Mouse (Mus musculus): ENCODE measurements at regions not wholly inside any gene's neighbourhood (a gene's known extent, or its start where the extent isn't known, plus 50 kb on each side); places are given as distances from the start of the nearest gene placed in this dataset.
A peak's percentile ranks its signal among the peaks of the same experiment; 100 is the strongest.

DNA sequence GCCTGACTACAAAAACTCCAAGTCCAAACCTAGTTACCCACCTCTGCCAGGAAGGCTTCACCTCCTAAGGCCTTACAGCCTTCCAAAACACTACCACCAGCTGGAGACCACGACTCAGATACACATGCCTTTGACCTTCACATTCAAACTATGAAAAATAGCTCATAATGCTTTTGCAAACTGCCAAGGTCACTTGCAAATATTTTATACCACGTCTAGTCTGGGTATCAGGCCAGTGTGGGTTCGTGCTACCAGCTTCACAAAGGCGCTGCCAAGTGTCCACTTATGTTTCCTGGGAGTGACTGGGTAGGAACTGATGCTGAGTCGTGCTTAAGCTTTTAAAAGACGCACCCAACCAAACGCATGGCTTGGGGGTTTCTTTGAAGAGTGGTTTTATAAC is 69.5 kb upstream of the Zfp637 start:
- no peak overlapping the region for H3K9ac ChIP-seq (replicated peaks; ENCODE audit: low read length)
- WGBS = 84% methylated on average over 7 of the region's 7 CpGs
- H3K9me3 ChIP-seq (ENCODE audit: low read length) = no peaks in the 10 kb centered on the region
- no peaks in the 10 kb centered on the region for H3K4me1 ChIP-seq (ENCODE audit: insufficient read depth, low read length)
- no peak overlapping the region for H3K4me3 ChIP-seq (ENCODE audit: low read length)
- H3K27ac ChIP-seq (ENCODE audit: low read length) = no peak overlapping the region
- no peak overlapping the region for H3K4me2 ChIP-seq (replicated peaks; ENCODE audit: low read depth, low read length)
- no peaks in the 10 kb centered on the region for H3K27me3 ChIP-seq (ENCODE audit: insufficient read depth, low read length)
- no peaks in the 10 kb centered on the region for H3K36me3 ChIP-seq (ENCODE audit: insufficient read depth, low read length)
- ATAC-seq (ENCODE audit: low FRiP score, low TSS enrichment) = no peak

DNA sequence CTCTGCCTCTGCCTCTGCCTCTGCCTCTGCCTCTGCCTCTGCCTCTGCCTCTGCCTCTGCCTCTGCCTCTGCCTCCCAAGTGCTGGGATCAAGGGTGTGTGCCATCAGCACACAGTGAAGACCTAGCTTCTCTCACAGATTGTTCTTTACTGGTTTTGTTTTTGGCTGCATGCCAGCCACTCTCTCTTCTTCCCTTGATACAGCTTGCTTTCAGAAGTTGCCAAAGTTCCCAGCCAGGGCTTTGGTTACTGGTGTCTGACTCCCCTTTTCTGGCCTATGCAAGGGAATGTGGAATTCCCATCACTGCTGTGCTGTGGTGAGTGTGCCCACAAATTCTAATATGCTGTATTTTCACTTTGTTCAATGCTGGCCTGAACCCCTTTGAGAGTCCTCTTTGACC is 68.6 kb upstream of the Zfp637 start:
- no peak for ATAC-seq (ENCODE audit: low FRiP score, low TSS enrichment)
- H3K4me2 ChIP-seq (replicated peaks; ENCODE audit: low read depth, low read length) = no peak overlapping the region
- no peak overlapping the region for H3K4me3 ChIP-seq (ENCODE audit: low read length)
- H3K27ac ChIP-seq (ENCODE audit: low read length) = no peak overlapping the region
- H3K9ac ChIP-seq (replicated peaks; ENCODE audit: low read length) = no peak overlapping the region
- 0 out of 2 replicates have a peak, but pooled peaks cover 5% of the 10 kb centered on the region for H3K4me1 ChIP-seq (ENCODE audit: insufficient read depth, low read length)
- no peaks in the 10 kb centered on the region for H3K27me3 ChIP-seq (ENCODE audit: insufficient read depth, low read length)
- H3K9me3 ChIP-seq (ENCODE audit: low read length) = no peaks in the 10 kb centered on the region
- no peaks in the 10 kb centered on the region for H3K36me3 ChIP-seq (ENCODE audit: insufficient read depth, low read length)

DNA sequence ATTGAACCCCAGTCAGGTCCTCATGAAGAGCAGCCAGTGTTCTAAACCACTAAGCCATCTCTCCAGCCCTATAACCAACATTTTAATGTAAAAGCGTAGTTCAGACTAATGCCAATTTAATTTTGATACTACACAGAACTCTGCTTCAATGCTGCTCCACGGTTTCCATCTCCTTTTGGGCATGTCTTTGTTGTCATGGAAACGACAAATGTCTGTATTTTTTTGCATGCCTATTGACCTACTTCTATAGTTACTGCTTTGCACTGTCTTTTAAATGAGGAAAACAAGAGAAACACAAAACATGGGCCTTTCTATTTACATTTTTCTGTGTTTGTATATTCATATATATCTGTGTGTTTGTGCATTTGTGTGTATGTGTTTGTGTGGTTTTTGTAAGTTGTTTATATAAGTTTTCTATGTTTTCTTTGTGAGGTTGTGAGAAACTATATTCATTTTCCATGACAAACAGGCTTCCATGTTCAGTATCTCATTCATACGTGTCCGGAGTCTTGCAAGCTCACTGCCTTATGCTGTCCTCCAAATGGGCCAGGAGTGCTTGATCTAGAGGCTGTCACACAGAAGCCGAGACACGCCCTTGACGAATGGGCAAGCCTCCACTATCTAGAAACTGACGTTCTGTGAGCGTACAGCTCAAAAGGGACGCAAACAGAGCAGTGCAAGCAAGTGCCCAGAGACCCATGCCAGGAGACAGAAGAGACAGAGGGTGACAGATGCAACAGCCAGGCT is 65.5 kb upstream of the Zfp637 start:
- H3K4me1 ChIP-seq (ENCODE audit: insufficient read depth, low read length) = 0 out of 2 replicates have a peak, but pooled peaks cover 5% of the 10 kb centered on the region
- H3K4me3 ChIP-seq (ENCODE audit: low read length) = no peak overlapping the region
- WGBS = 79% methylated on average over 11 of the region's 11 CpGs
- ATAC-seq (ENCODE audit: low FRiP score, low TSS enrichment) = no peak
- no peak overlapping the region for H3K4me2 ChIP-seq (replicated peaks; ENCODE audit: low read depth, low read length)
- H3K9ac ChIP-seq (replicated peaks; ENCODE audit: low read length) = no peak overlapping the region
- H3K27me3 ChIP-seq (ENCODE audit: insufficient read depth, low read length) = no peaks in the 10 kb centered on the region
- H3K36me3 ChIP-seq (ENCODE audit: insufficient read depth, low read length) = no peaks in the 10 kb centered on the region
- no peak overlapping the region for H3K27ac ChIP-seq (ENCODE audit: low read length)
- H3K9me3 ChIP-seq (ENCODE audit: low read length) = no peaks in the 10 kb centered on the region

DNA sequence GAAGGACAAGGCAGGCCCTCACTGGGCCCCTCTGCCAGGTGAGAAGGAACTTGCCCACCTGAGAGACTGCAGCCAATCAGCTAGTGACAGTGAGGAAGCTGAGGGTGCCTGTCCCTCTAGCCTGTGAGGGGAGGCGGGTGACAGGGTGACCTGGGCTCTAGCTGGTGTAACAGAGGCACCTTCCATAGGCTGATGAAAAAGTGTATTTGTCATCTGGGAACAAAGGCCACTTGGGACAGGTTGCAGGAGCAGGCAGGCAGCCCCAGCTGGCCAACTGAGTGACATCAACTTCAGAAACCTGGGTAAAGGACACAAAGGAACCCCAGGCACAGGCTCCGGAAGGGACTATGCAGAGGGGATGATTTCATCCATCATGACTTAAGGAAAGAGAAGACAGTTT is 63.0 kb upstream of the Zfp637 start:
- H3K27me3 ChIP-seq (ENCODE audit: insufficient read depth, low read length) = no peaks in the 10 kb centered on the region
- 0 out of 2 replicates have a peak, but pooled peaks have one; percentile 27 for ATAC-seq (ENCODE audit: low FRiP score, low TSS enrichment)
- WGBS = 65% methylated on average over 2 of the region's 2 CpGs
- no peaks in the 10 kb centered on the region for H3K9me3 ChIP-seq (ENCODE audit: low read length)
- no peak overlapping the region for H3K9ac ChIP-seq (replicated peaks; ENCODE audit: low read length)
- H3K4me2 ChIP-seq (replicated peaks; ENCODE audit: low read depth, low read length) = no peak overlapping the region
- no peaks in the 10 kb centered on the region for H3K36me3 ChIP-seq (ENCODE audit: insufficient read depth, low read length)
- H3K4me1 ChIP-seq (ENCODE audit: insufficient read depth, low read length) = 0 out of 2 replicates have a peak, but pooled peaks cover 5% of the 10 kb centered on the region
- 0 out of 2 replicates have a peak overlapping the region, but pooled peaks have one; percentile 44 for H3K27ac ChIP-seq (ENCODE audit: low read length)
- no peak overlapping the region for H3K4me3 ChIP-seq (ENCODE audit: low read length)

DNA sequence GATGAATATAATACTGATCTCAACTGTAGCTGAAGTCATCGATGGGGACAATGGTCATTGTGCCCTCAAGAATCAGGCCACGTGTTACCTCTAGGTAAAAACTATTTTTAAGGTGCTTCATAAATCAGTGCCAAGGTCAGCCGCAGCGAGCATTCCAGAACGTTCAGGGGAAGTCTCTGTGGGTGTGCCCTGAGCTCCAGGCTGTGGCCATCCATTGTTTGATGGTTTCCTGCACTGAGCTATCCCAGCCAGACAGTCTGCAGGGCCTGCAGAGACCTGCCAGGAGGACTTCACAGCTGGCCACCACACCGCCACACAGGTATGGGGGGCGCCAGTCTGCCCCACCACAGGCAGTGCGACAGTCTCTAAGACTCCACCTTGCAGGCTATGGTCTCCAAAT is 62.5 kb upstream of the Zfp637 start:
- Histone ChIP-seq H3K4me1 (ENCODE audit: insufficient read depth, low read length) (0 out of 2 replicates have a peak, but pooled peaks cover 5% of the 10 kb centered on the region), H3K9me3 (ENCODE audit: low read length) (no peaks in the 10 kb centered on the region), H3K4me2 (replicated peaks; ENCODE audit: low read depth, low read length) (no peak overlapping the region), H3K36me3 (ENCODE audit: insufficient read depth, low read length) (no peaks in the 10 kb centered on the region), H3K27ac (ENCODE audit: low read length) (no peak overlapping the region), H3K27me3 (ENCODE audit: insufficient read depth, low read length) (no peaks in the 10 kb centered on the region), H3K9ac (replicated peaks; ENCODE audit: low read length) (no peak overlapping the region), H3K4me3 (ENCODE audit: low read length) (no peak overlapping the region)
- WGBS = 57% methylated on average over 8 of the region's 8 CpGs
- peak; percentile 77 for ATAC-seq (ENCODE audit: low FRiP score, low TSS enrichment)

DNA sequence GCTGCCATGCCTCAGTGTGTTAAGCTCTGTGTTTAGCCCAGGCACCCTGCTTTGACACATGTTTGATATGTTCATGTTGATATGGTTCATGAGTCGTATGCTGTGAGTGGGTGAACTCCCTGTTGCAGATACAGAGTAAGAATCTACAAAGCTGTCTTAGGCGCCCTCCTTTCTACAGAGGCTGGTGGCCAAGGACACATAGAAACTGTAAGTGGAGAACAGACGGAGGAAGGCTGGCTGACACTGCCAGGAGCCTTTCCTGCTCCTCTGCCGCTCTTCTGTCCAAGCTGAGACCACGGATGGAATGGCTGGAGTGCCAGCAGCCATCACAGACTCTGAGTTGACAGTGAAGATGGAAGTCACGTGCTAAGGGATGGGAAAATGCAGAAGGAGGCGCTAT is 62.0 kb upstream of the Zfp637 start:
- H3K4me2 ChIP-seq (replicated peaks; ENCODE audit: low read depth, low read length) = no peak overlapping the region
- no peak overlapping the region for H3K4me3 ChIP-seq (ENCODE audit: low read length)
- WGBS = 85% methylated on average over 7 of the region's 7 CpGs
- H3K4me1 ChIP-seq (ENCODE audit: insufficient read depth, low read length) = 0 out of 2 replicates have a peak, but pooled peaks cover 5% of the 10 kb centered on the region
- H3K9me3 ChIP-seq (ENCODE audit: low read length) = no peaks in the 10 kb centered on the region
- H3K36me3 ChIP-seq (ENCODE audit: insufficient read depth, low read length) = no peaks in the 10 kb centered on the region
- no peak overlapping the region for H3K27ac ChIP-seq (ENCODE audit: low read length)
- no peaks in the 10 kb centered on the region for H3K27me3 ChIP-seq (ENCODE audit: insufficient read depth, low read length)
- no peak overlapping the region for H3K9ac ChIP-seq (replicated peaks; ENCODE audit: low read length)
- no peak for ATAC-seq (ENCODE audit: low FRiP score, low TSS enrichment)

DNA sequence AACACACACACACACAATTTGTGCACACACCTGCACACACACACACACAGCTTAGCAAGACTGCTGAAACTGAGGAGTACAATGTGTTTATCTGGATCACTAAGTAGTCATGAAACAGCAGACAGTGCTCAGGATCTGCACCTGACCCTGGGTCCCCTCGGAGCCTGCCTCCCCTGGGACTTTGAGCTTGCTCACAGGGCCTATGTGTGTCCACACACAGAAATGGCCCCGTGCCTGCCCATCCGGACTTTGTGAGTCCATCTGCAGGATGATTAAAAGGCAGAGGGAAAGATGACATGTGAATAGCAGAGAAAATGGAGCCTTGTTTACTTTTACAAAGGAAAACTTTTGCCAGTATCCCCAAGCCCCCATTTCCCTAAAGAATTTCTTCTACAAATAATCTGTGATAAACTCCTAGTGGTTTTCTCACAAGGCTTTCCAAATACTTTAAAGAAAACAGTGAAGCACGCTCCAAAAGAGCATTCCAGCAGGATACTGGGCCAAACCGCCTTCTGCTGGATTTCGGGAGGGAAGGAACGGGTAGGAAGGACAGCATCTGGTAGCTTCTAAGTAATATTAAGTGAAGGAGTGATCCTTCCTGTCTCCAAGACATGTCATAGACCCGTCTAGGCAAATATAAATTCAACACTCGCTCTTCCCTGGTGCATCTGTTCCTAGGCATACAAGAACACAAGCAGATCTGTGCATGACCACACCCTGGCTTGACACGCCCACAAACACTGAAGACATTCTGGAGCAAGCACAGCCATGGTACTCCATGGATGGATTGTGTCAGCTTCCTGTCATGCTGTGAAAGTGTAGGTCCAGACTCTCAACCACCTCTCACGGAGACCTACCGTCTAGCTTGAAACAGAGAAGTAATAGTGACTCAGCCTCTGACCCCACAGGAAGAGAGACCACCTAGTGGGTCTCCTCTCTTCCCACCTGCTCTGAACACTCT is 52.1 kb upstream of the Zfp637 start:
- no peaks in the 10 kb centered on the region for H3K9me3 ChIP-seq (ENCODE audit: low read length)
- 66% methylated on average over 12 of the region's 12 CpGs for whole genome bisulfite sequencing
- no peak for ATAC-seq (ENCODE audit: low FRiP score, low TSS enrichment)
- no peak overlapping the region for H3K27ac ChIP-seq (ENCODE audit: low read length)
- no peak overlapping the region for H3K9ac ChIP-seq (replicated peaks; ENCODE audit: low read length)
- H3K4me2 ChIP-seq (replicated peaks; ENCODE audit: low read depth, low read length) = no peak overlapping the region
- H3K27me3 ChIP-seq (ENCODE audit: insufficient read depth, low read length) = no peaks in the 10 kb centered on the region
- no peaks in the 10 kb centered on the region for H3K36me3 ChIP-seq (ENCODE audit: insufficient read depth, low read length)
- no peak overlapping the region for H3K4me3 ChIP-seq (ENCODE audit: low read length)
- H3K4me1 ChIP-seq (ENCODE audit: insufficient read depth, low read length) = no peaks in the 10 kb centered on the region

DNA sequence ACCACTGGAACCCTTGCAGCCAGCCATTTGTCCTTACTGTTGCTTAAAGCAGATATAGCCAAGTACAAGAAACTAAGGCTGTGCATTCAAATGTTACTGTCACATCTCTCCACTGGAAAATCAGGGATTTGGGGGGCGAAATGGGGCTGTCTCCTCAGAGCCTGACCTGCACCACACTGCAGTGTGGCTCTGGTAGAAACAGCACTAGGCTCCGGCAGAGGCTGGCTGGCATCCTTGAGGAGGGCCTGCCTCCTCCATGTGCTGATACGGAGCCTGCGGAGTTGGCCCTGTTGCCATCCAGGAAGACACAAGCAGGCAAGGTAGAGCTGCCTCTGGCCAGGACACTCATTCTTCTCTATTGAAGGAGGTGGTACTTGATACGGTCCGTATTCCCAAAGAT is 50.4 kb upstream of the Zfp637 start:
- Histone ChIP-seq H3K9me3 (ENCODE audit: low read length) (no peaks in the 10 kb centered on the region), H3K4me2 (replicated peaks; ENCODE audit: low read depth, low read length) (no peak overlapping the region), H3K27ac (ENCODE audit: low read length) (no peak overlapping the region), H3K4me3 (ENCODE audit: low read length) (no peak overlapping the region), H3K9ac (replicated peaks; ENCODE audit: low read length) (no peak overlapping the region), H3K27me3 (ENCODE audit: insufficient read depth, low read length) (no peaks in the 10 kb centered on the region), H3K36me3 (ENCODE audit: insufficient read depth, low read length) (no peaks in the 10 kb centered on the region), H3K4me1 (ENCODE audit: insufficient read depth, low read length) (no peaks in the 10 kb centered on the region)
- no peak for ATAC-seq (ENCODE audit: low FRiP score, low TSS enrichment)
- 94% methylated on average over 6 of the region's 6 CpGs for WGBS
